Mouse (Mus musculus): ENCODE data around the gene Elmsan1.
"Not testable (repeated sequence)": the region's sequence is repeated elsewhere in the genome, so short reads cannot be mapped to it uniquely, and the experiment has no call there.

Elmsan1 gene

GRCm38 (mm10) chr12:84218289-84219120 lies at the start of gene Elmsan1:
Gene Elmsan1 (minus strand): TSS chr12:84218881.
- peak; percentile 86 for DNase-seq (ENCODE audit: low spot score)

- DNase-seq (ENCODE audit: low spot score): no peak
Measured at GRCm38 (mm10) chr12:84267264-84267663, 48.6 kb upstream of the Elmsan1 start.

GRCm38 (mm10) chr12:84260363-84260762 lies 41.7 kb upstream of the Elmsan1 start:
- DNase-seq (ENCODE audit: low spot score): no peak

- no peak for DNase-seq (ENCODE audit: low spot score)
Measured at GRCm38 (mm10) chr12:84254886-84255285, 36.2 kb upstream of the Elmsan1 start.

DNA sequence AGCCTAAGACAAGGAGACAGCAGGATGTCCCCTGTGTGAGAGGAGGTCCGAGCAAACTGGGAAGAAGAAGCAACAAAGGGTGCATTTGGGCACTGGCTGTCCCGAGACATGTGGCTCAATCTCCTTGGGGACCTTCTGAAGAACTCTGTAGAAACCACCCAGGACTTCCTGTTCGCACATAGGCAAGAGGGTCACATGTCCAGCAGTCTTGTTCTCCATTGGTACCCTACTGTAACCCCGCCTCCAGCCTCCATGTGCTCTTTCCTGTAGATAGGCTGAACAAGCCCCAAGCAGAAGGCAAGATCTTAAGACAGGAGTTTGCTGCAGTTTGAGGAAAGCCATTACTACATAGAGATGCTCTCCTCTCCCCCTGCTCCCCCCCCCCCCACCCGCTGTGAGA lies 34.1 kb upstream of the Elmsan1 start:
- peak; percentile 32 for DNase-seq (ENCODE audit: low spot score)

- peak; percentile 76 for DNase-seq (ENCODE audit: low spot score)
Measured at GRCm38 (mm10) chr12:84249217-84249616, 30.5 kb upstream of the Elmsan1 start.

DNA sequence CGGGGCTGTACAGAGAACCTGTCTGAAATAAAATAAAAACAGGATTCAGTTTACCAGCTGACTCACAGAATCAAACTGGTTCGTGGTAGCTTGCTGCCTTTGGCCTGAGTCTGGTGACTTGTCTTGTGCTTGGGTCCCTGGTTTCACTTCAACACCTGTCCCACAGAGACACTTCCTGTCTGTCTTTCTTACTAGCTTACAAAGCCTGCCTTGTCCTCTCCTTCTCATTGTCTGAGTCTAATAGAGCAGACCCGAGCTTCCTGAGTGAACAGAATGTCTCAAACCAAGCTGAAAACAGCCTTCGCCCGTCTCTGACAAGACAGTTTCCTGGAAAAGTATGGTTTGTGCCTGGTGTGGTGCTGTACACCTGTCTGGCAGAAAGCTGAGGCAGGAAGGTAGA lies 27.0 kb upstream of the Elmsan1 start:
- peak; percentile 72 for DNase-seq (ENCODE audit: low spot score)

- peak; percentile 98 for DNase-seq (ENCODE audit: low spot score)
Measured at GRCm38 (mm10) chr12:84243076-84243770, 24.5 kb upstream of the Elmsan1 start.

DNA sequence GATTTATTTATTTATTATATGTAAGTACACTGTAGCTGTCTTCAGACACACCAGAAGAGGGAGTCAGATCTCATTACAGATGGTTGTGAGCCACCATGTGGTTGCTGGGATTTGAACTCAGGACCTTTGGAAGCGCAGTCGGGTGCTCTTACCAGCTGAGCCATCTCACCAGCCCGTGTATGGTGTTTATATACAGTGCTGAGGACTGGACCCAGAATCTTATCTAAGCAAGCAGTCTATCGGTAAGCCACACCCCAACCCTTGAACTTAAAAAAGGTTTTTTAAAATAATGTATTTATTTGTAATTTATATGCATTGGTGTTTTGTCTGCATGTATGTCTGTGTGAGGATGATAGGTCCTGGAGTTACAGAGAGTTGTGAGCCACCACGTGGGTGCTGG lies 18.4 kb upstream of the Elmsan1 start:
- not testable (repeated sequence) for DNase-seq (ENCODE audit: low spot score)

- DNase-seq (ENCODE audit: low spot score): no peak
Measured at GRCm38 (mm10) chr12:84235981-84236752, 17.5 kb upstream of the Elmsan1 start.

DNA sequence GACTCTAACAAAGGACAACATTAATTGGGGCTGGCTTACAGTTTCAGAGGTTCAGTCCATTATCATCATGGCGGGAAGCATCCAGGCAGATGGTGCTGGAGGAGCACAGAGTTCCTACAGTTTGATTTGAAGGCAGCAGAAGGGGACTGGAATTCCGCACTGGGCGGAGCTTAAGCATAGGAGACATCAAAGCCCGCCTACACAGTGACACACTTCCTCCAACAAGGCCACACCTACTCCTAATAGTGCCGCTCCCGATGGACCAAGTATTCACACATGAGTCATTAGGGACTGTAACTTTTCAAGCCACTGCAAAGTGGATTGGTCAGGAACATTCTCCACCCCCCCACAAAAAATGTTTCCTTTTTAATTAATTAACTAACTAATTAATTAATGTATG lies 16.9 kb upstream of the Elmsan1 start:
- DNase-seq (ENCODE audit: low spot score): no peak

DNA sequence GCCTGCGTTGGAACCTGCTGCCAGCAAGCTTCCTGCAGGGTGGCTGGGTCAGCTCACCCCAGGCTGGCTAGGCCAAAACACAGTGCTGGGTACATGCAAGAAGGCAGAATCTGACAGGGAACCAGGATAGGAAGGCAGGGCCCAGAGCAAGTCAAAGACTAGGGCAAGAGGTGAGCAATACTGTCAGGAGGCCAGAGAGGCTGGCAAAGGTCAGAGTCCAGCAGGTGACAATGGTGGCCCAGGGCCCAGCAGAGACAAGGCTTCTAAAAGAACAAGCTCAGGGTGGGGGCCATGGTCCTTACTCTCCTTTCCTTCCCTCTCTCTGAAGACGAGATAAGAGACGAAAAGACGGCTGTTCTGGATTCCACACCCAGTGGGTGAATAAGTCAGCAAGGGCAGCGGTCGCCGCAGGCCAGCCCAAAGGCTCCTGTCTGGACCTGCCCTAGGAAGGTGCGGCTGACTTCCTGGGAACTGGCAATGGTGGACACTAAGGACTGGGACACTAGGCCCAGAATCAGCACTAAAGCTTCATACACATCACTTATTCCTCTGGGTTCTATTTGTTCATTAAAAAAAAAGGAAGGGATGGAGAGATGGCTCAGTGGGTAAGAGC lies 14.9 kb upstream of the Elmsan1 start:
- no peak for DNase-seq (ENCODE audit: low spot score)

GRCm38 (mm10) chr12:84226117-84226840 lies 7.6 kb upstream of the Elmsan1 start:
- no peak for DNase-seq (ENCODE audit: low spot score)

DNA sequence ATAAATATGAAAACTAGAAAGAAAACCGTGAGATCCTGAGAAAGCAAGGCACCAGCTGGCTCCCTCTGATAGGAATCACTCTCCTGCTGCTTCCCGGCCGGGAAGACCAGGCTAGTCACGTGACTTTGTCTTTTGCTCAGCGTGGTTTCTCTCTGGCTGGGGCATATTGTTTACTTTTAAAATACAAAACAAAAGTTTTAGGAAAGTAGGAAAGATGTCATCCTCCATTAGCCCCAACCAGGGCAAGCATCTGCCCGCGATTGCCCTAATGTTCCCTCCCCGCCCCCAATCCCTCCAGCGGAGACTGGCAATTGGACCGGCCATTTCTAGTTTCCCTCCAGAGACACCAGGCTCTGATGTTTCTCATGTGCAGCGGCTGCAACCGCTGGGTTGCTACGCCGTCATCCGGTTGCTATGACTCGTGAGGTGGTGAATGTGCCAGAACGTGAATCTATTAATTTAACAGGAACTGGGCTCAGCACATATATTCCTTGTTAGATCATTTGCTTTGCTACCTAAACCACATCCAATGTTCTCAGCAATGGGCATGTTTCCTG lies 3.8 kb upstream of the Elmsan1 start:
- peak; percentile 93 for DNase-seq (ENCODE audit: low spot score)

GRCm38 (mm10) chr12:84220951-84221891 lies 2.5 kb upstream of the Elmsan1 start:
- DNase-seq (ENCODE audit: low spot score): peak; percentile 83

DNA sequence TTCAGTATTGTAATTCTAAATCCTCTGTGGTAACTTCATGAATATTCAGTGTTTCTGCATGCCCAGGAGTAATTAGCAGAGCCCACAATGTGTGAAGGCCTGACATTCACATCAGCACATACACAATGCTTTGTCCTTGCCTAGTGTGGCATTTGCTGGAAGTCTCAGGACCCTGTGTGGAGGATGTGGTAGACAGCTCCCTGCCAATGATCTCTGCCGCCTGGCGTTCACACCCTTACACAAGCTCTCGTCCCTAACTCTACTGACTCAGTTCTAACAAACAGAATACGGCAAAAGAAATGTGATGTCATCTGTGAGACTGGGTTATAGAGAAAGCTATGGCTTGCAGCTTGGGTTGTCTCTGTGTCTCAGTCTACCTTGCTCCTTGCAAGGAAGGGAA lies 1.8 kb upstream of the Elmsan1 start:
- DNase-seq (ENCODE audit: low spot score): peak; percentile 81

GRCm38 (mm10) chr12:84219121-84219561 lies 460 bp upstream of the Elmsan1 start:
- no peak for DNase-seq (ENCODE audit: low spot score)

DNA sequence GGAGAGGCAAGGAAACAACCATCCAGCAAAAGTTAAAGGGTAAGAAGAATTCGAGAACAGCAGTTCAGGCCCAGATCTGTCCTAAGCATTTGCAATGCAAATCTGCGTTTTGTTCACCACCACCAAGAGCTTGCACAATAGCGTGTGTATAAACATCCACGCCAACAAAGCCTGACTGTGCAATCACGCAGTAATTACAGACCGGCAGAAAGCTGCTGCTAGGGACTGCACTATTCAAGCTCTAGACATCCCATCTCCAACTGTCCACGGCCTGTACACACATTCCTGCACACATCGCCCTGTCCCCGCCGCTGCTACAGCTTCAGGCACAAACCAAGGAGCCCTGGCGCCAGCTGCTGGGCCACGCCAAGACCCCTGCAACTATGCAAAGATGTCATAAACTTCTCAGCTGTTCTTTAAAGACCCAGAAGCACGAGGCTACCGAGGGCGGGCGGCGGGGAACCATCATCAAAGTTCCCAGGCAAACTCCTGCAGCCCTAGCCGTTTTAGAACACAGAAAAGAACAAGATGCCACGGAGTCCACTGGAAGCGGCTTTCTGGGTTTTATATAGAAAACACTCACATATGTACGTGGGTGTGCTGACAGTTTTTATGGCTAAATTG lies 1.1 kb downstream of the Elmsan1 start:
- peak; percentile 49 for DNase-seq (ENCODE audit: low spot score)

- DNase-seq (ENCODE audit: low spot score): no peak
Measured at GRCm38 (mm10) chr12:84217111-84217507, 1.6 kb downstream of the Elmsan1 start.
